Mouse (Mus musculus): Measurements from ENCODE around the gene Kcnn4. TPM values are rescaled to one million over a fixed set of nuclear protein-coding genes. Genes with fewer than 3 reads are reported as not detected.

Gene Kcnn4
- polyA plus RNA-seq, 1 experiment, result 72.1 TPM

- TF ChIP-seq GATA1 (IDR thresholded peaks at IDR 0.05; ENCODE audit: low read length), result no peak
Observed at GRCm38 (mm10) chr7:24398364-24398913, 28.4 kb downstream of the Kcnn4 start.

GRCm38 (mm10) chr7:24399256-24400081 lies 29.4 kb downstream of the Kcnn4 start, which contains the start of gene Smg9:
Gene Smg9, plus strand, starts transcription at chr7:24399619.
- no peak for TF ChIP-seq GATA1 (IDR thresholded peaks at IDR 0.05; ENCODE audit: low read length)

GRCm38 (mm10) chr7:24400082-24400452 lies 30.0 kb downstream of the Kcnn4 start:
- no peak for TF ChIP-seq GATA1 (IDR thresholded peaks at IDR 0.05; ENCODE audit: low read length)

GRCm38 (mm10) chr7:24402851-24403250 lies 32.8 kb downstream of the Kcnn4 start:
- no peak for TF ChIP-seq GATA1 (IDR thresholded peaks at IDR 0.05; ENCODE audit: low read length)

- no peak for TF ChIP-seq GATA1 (IDR thresholded peaks at IDR 0.05; ENCODE audit: low read length)
Observed at GRCm38 (mm10) chr7:24405649-24406048, 35.6 kb downstream of the Kcnn4 start.

- peak; percentile 6 for TF ChIP-seq GATA1 (IDR thresholded peaks at IDR 0.05; ENCODE audit: low read length)
Observed at GRCm38 (mm10) chr7:24406528-24407344, 36.7 kb downstream of the Kcnn4 start.

- no peak for TF ChIP-seq GATA1 (IDR thresholded peaks at IDR 0.05; ENCODE audit: low read length)
Observed at GRCm38 (mm10) chr7:24408186-24408585, 38.1 kb downstream of the Kcnn4 start.

GRCm38 (mm10) chr7:24410123-24410522 lies 40.1 kb downstream of the Kcnn4 start:
- TF ChIP-seq GATA1 (IDR thresholded peaks at IDR 0.05; ENCODE audit: low read length), result no peak

- no peak for TF ChIP-seq GATA1 (IDR thresholded peaks at IDR 0.05; ENCODE audit: low read length)
Observed at GRCm38 (mm10) chr7:24410831-24411230, 40.8 kb downstream of the Kcnn4 start.

GRCm38 (mm10) chr7:24413630-24414029 lies 43.6 kb downstream of the Kcnn4 start:
- TF ChIP-seq GATA1 (IDR thresholded peaks at IDR 0.05; ENCODE audit: low read length), result no peak

- TF ChIP-seq GATA1 (IDR thresholded peaks at IDR 0.05; ENCODE audit: low read length), result no peak
Observed at GRCm38 (mm10) chr7:24415261-24415660, 45.2 kb downstream of the Kcnn4 start.

- TF ChIP-seq GATA1 (IDR thresholded peaks at IDR 0.05; ENCODE audit: low read length), result no peak
Observed at GRCm38 (mm10) chr7:24419579-24419978, 49.5 kb downstream of the Kcnn4 start.

- TF ChIP-seq GATA1 (IDR thresholded peaks at IDR 0.05; ENCODE audit: low read length), result no peak
Observed at GRCm38 (mm10) chr7:24421648-24422047, 51.6 kb downstream of the Kcnn4 start.

GRCm38 (mm10) chr7:24422251-24422650 lies 52.2 kb downstream of the Kcnn4 start:
- TF ChIP-seq GATA1 (IDR thresholded peaks at IDR 0.05; ENCODE audit: low read length), result no peak

GRCm38 (mm10) chr7:24423107-24423763 lies 53.2 kb downstream of the Kcnn4 start:
- no peak for TF ChIP-seq GATA1 (IDR thresholded peaks at IDR 0.05; ENCODE audit: low read length)
